Mouse (Mus musculus) hindbrain, embryonic 12.5 days (tissue): Measurements from ENCODE around the gene Pigk. TPM values are rescaled to one million over a fixed set of nuclear protein-coding genes. Genes with fewer than 3 reads are reported as not detected.

Experiments
- ATAC-seq: fragments of 200-750 bp; cut with Nextera tagmentation; 2 replicates; pipeline ENCODE4 v1.8.0; 2017; ENCODE audit warnings: moderate TSS enrichment; ENCODE audit not compliant: low FRiP score
- H3K27ac ChIP-seq: fragments of 300-500 bp; sonication (generic); 2 replicates; pipeline ENCODE4 v1.5.1; 2016; ENCODE audit warnings: mild to moderate bottlenecking
- H3K27me3 ChIP-seq: fragments of 300-500 bp; sonication (generic); 2 replicates; pipeline ENCODE4 v1.6.1; 2016; ENCODE audit warnings: mild to moderate bottlenecking
- H3K36me3 ChIP-seq: fragments of 300-500 bp; sonication (generic); 2 replicates; pipeline ENCODE4 v1.6.1; 2016; ENCODE audit warnings: mild to moderate bottlenecking
- H3K4me1 ChIP-seq: fragments of 300-500 bp; sonication (generic); 2 replicates; pipeline ENCODE4 v1.6.1; 2016
- H3K4me2 ChIP-seq: fragments of 300-500 bp; sonication (generic); replicated peaks from 2 replicates; pipeline ENCODE4 v1.6.1; 2016; ENCODE audit warnings: mild to moderate bottlenecking
- H3K4me3 ChIP-seq: fragments of 300-500 bp; sonication (generic); 2 replicates; pipeline ENCODE4 v1.5.1; 2016; ENCODE audit warnings: mild to moderate bottlenecking
- H3K9ac ChIP-seq: fragments of 300-500 bp; sonication (generic); 2 replicates; pipeline ENCODE4 v1.6.1; 2016; ENCODE audit warnings: mild to moderate bottlenecking, moderate library complexity
- H3K9me3 ChIP-seq: fragments of 300-500 bp; sonication (generic); replicated peaks from 2 replicates; pipeline ENCODE4 v1.6.1; 2016; ENCODE audit warnings: mild to moderate bottlenecking
- WGBS: fragments of 180-500 bp; shearing (Covaris S2); methylation state at CpG from one replicate; pipeline ENCODE4 v1.1.7; 2016; 5-methylcytosine and 5-hydroxymethylcytosine counted together
- polyA plus RNA-seq: library from polyadenylated mRNA; unstranded; fragments of >200 nt; fragmentation: Nextera tagmentation; extraction: Ambion mirVana; gene quantifications from 2 replicates; pipeline ENCODE4 v1.2.1, GENCODE M21; 2016

Gene Pigk
- polyA plus RNA-seq, 1 experiment from 2014 or later = 46.1 TPM

- H3K27me3 ChIP-seq = no peaks in the 10 kb centered on the region
- H3K4me2 ChIP-seq = no peak overlapping the region
- H3K36me3 ChIP-seq = no peaks in the 10 kb centered on the region
- no peak overlapping the region for H3K27ac ChIP-seq
- no peak overlapping the region for H3K4me3 ChIP-seq
- no peak overlapping the region for H3K9ac ChIP-seq
- H3K9me3 ChIP-seq = no peaks in the 10 kb centered on the region
- ATAC-seq = no peak
- WGBS = 77% methylated on average over 8 of the region's 8 CpGs
- no peaks in the 10 kb centered on the region for H3K4me1 ChIP-seq
Observed at GRCm38 (mm10) chr3:152917579-152917978, 203.7 kb downstream of the Pigk start.

DNA sequence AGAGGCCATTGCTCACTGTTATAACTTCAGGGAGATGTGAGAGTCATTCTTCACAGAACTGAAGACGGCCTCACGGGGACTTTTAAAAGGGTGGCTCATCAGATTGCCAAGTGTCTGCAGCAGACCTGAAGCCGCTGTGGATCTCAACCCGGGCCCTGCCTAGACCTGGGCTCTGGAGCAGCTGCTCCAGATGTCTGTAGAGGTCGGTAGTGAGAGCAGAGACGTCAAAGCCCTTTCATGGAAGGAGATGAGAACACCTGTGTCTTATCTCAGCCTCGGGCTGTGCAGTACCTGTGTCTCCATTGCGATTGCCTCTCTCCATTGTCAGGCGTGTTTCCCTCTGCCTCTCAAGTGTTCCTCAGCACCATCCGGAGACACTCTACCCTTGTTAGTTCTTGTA, 205.2 kb downstream of the Pigk start:
- no peaks in the 10 kb centered on the region for H3K9me3 ChIP-seq
- ATAC-seq = no peak
- no peak overlapping the region for H3K27ac ChIP-seq
- H3K4me3 ChIP-seq = no peak overlapping the region
- H3K36me3 ChIP-seq = no peaks in the 10 kb centered on the region
- no peaks in the 10 kb centered on the region for H3K27me3 ChIP-seq
- no peak overlapping the region for H3K9ac ChIP-seq
- no peaks in the 10 kb centered on the region for H3K4me1 ChIP-seq
- 75% methylated on average over 10 of the region's 10 CpGs for WGBS
- H3K4me2 ChIP-seq = no peak overlapping the region

- Histone ChIP-seq H3K9ac (no peak overlapping the region), H3K27me3 (no peaks in the 10 kb centered on the region), H3K36me3 (no peaks in the 10 kb centered on the region), H3K4me3 (no peak overlapping the region), H3K4me1 (no peaks in the 10 kb centered on the region), H3K4me2 (no peak overlapping the region), H3K9me3 (no peaks in the 10 kb centered on the region), H3K27ac (no peak overlapping the region)
- WGBS = 77% methylated on average over 3 of the region's 3 CpGs
- no peak for ATAC-seq
Observed at GRCm38 (mm10) chr3:152920365-152920764, 206.5 kb downstream of the Pigk start.

GRCm38 (mm10) chr3:152923530-152923929, 209.6 kb downstream of the Pigk start:
- Histone ChIP-seq H3K9me3 (no peaks in the 10 kb centered on the region), H3K4me1 (peaks cover 3% of the 10 kb centered on the region), H3K36me3 (no peaks in the 10 kb centered on the region), H3K27me3 (no peaks in the 10 kb centered on the region), H3K27ac (no peak overlapping the region), H3K4me2 (no peak overlapping the region), H3K4me3 (no peak overlapping the region), H3K9ac (no peak overlapping the region)
- WGBS = 66% methylated on average over 15 of the region's 15 CpGs
- ATAC-seq = no peak

DNA sequence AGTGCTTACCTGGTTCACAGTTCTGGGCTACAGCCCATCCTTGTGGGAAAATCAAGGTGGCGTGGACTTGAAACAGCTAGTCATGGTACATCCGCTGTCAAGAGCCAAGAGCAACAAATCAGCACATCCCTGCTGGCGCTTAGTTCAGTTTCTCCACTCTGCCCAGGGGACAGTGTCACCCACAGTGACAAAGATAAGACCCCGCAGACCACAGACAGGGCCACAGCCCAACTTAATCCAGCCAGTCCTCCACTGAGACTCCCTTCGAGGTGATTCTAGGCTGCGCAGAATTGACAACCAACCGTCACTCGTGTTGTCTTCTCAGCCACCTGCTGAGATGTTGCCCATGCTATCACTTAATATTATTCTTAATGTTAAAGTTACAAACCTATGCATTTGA, 211.5 kb downstream of the Pigk start:
- WGBS = 91% methylated on average over 8 of the region's 8 CpGs
- H3K4me1 ChIP-seq = peaks cover 7% of the 10 kb centered on the region
- H3K27ac ChIP-seq = no peak overlapping the region
- H3K4me3 ChIP-seq = no peak overlapping the region
- no peaks in the 10 kb centered on the region for H3K27me3 ChIP-seq
- H3K9ac ChIP-seq = no peak overlapping the region
- H3K9me3 ChIP-seq = no peaks in the 10 kb centered on the region
- no peaks in the 10 kb centered on the region for H3K36me3 ChIP-seq
- H3K4me2 ChIP-seq = no peak overlapping the region
- ATAC-seq = no peak

GRCm38 (mm10) chr3:152926166-152926565, 212.3 kb downstream of the Pigk start:
- H3K27ac ChIP-seq = no peak overlapping the region
- ATAC-seq = no peak
- H3K9ac ChIP-seq = no peak overlapping the region
- no peak overlapping the region for H3K4me3 ChIP-seq
- WGBS = 72% methylated on average over 4 of the region's 4 CpGs
- H3K27me3 ChIP-seq = no peaks in the 10 kb centered on the region
- no peaks in the 10 kb centered on the region for H3K9me3 ChIP-seq
- H3K4me2 ChIP-seq = no peak overlapping the region
- H3K4me1 ChIP-seq = peaks cover 7% of the 10 kb centered on the region
- no peaks in the 10 kb centered on the region for H3K36me3 ChIP-seq

DNA sequence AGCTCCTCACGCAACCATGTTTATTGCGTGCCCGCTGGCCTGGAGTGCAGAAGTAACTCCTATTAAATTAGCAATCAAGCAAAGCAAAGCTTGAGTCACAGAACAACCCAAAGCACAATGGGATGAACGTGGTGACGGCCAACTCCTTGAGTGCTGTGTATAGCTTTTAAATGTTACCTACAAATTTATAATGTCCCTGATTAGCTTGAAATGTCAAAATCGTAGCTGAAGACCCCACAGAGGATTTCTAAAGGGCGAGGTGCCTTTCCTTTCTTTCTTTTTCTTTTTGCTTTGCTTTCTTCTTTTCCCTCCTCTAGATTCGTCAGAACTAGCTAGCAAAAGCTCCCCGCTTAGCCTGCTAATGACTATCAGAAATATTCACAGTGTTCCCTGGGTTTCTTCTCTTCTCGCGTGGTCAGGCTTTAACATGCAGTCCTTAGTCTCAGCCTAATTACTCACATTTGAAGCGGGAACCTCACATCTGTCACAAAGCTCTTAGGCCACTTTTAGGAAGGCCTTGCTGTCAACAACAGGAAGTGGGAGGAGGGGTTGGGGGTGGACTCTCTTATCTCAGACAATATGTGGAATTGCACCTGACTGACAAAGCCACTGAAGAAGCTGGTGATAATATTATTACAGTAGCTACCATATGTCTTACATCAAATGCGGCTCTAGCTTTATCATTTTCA, 214.5 kb downstream of the Pigk start:
- Histone ChIP-seq H3K4me2 (no peak overlapping the region), H3K4me1 (peaks cover 7% of the 10 kb centered on the region), H3K27ac (no peak overlapping the region), H3K36me3 (no peaks in the 10 kb centered on the region), H3K4me3 (no peak overlapping the region), H3K9me3 (no peaks in the 10 kb centered on the region), H3K9ac (no peak overlapping the region), H3K27me3 (no peaks in the 10 kb centered on the region)
- WGBS = 69% methylated on average over 13 of the region's 13 CpGs
- ATAC-seq = no peak

- no peaks in the 10 kb centered on the region for H3K36me3 ChIP-seq
- no peak overlapping the region for H3K27ac ChIP-seq
- no peaks in the 10 kb centered on the region for H3K9me3 ChIP-seq
- no peak overlapping the region for H3K4me2 ChIP-seq
- peaks cover 7% of the 10 kb centered on the region for H3K4me1 ChIP-seq
- H3K27me3 ChIP-seq = no peaks in the 10 kb centered on the region
- no peak for ATAC-seq
- H3K4me3 ChIP-seq = no peak overlapping the region
- WGBS = 80% methylated on average over 10 of the region's 10 CpGs
- no peak overlapping the region for H3K9ac ChIP-seq
Observed at GRCm38 (mm10) chr3:152929256-152929787, 215.4 kb downstream of the Pigk start.

GRCm38 (mm10) chr3:152929788-152930281, 215.9 kb downstream of the Pigk start:
- Histone ChIP-seq H3K36me3 (no peaks in the 10 kb centered on the region), H3K27me3 (no peaks in the 10 kb centered on the region), H3K9ac (no peak overlapping the region), H3K4me1 (peaks cover 7% of the 10 kb centered on the region), H3K27ac (no peak overlapping the region), H3K9me3 (no peaks in the 10 kb centered on the region), H3K4me2 (no peak overlapping the region), H3K4me3 (no peak overlapping the region)
- no peak for ATAC-seq
- WGBS = 80% methylated on average over 7 of the region's 7 CpGs

DNA sequence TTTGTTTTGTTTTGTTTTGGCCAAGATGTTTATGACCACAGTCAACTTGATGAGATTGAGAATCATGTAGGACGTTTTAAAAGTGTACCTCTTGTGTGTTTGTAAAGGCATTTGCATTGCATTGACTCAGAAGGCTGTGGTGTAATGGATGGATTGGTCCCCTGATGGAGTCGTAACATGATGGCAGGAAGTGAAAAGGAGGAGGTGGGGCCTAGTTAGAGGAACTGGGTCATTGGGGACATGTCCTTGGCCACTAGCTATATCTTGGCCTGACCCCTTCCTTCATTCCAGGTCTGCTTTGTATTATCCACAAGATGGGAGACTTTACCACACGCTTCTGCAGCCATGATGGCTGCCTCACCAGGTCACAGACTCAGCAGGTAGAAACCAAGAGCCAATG, 217.5 kb downstream of the Pigk start:
- WGBS = 87% methylated on average over 3 of the region's 3 CpGs
- H3K4me1 ChIP-seq = peaks cover 7% of the 10 kb centered on the region
- H3K36me3 ChIP-seq = no peaks in the 10 kb centered on the region
- H3K4me3 ChIP-seq = no peak overlapping the region
- no peaks in the 10 kb centered on the region for H3K9me3 ChIP-seq
- no peak overlapping the region for H3K4me2 ChIP-seq
- no peak overlapping the region for H3K9ac ChIP-seq
- no peaks in the 10 kb centered on the region for H3K27me3 ChIP-seq
- no peak overlapping the region for H3K27ac ChIP-seq
- no peak for ATAC-seq

GRCm38 (mm10) chr3:152932096-152932495, 218.2 kb downstream of the Pigk start:
- WGBS = 75% methylated on average over 4 of the region's 4 CpGs
- Histone ChIP-seq H3K36me3 (no peaks in the 10 kb centered on the region), H3K27ac (no peak overlapping the region)

GRCm38 (mm10) chr3:152932544-152932943, 218.6 kb downstream of the Pigk start:
- H3K4me1 ChIP-seq = peaks cover 7% of the 10 kb centered on the region
- no peak overlapping the region for H3K4me3 ChIP-seq
- H3K9ac ChIP-seq = no peak overlapping the region
- no peaks in the 10 kb centered on the region for H3K9me3 ChIP-seq
- WGBS = 89% methylated on average over 2 of the region's 2 CpGs
- no peak overlapping the region for H3K27ac ChIP-seq
- no peak for ATAC-seq
- no peaks in the 10 kb centered on the region for H3K27me3 ChIP-seq
- no peak overlapping the region for H3K4me2 ChIP-seq
- no peaks in the 10 kb centered on the region for H3K36me3 ChIP-seq

More at GRCm38 (mm10) chr3:152932096-152932495, 218.2 kb downstream of the Pigk start:
- Histone ChIP-seq H3K27me3 (no peaks in the 10 kb centered on the region), H3K4me1 (peaks cover 7% of the 10 kb centered on the region), H3K4me2 (no peak overlapping the region), H3K9me3 (no peaks in the 10 kb centered on the region), H3K9ac (no peak overlapping the region), H3K4me3 (no peak overlapping the region)
- no peak for ATAC-seq

DNA sequence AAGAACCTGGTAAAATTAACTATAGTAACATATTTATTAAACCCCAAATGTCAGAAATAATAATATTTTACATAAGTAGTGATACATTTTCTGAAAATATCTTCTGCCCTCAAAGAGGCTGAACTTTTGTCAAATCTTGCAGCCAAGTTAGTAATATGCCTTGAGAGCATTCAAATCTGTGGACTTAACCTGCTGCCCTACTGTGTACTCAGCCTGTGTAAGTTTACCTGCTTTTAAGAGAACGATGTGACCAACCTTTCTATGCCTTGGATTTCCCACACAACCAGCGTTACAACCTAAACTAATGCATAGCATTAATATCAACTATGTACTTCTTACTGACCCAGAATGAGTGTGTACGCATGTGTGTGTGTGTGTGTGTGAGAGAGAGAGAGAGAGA, 219.8 kb downstream of the Pigk start:
- H3K4me2 ChIP-seq = no peak overlapping the region
- WGBS = 98% methylated on average over 3 of the region's 3 CpGs
- 0 out of 2 replicates have a peak, but pooled peaks cover 2% of the 10 kb centered on the region for H3K4me1 ChIP-seq

More for the DNA sequence above, 219.8 kb downstream of the Pigk start:
- no peaks in the 10 kb centered on the region for H3K27me3 ChIP-seq
- no peak for ATAC-seq
- H3K36me3 ChIP-seq = no peaks in the 10 kb centered on the region
- H3K4me3 ChIP-seq = no peak overlapping the region
- no peak overlapping the region for H3K27ac ChIP-seq
- no peaks in the 10 kb centered on the region for H3K9me3 ChIP-seq
- no peak overlapping the region for H3K9ac ChIP-seq
